Mouse (Mus musculus) bone marrow macrophage, adult 2 months (primary cell): ENCODE measurements around the gene Pla2g2c.

Experiments
- CTCF ChIP-seq: IDR thresholded peaks from 2 replicates; pipeline ENCODE4 v1.5.1; 2012; ENCODE audit warnings: low read depth, mild to moderate bottlenecking, low read length, moderate library complexity
- POLR2A ChIP-seq: IDR thresholded peaks from 2 replicates; pipeline ENCODE4 v1.6.1; 2012; ENCODE audit warnings: mild to moderate bottlenecking, low read depth, low read length, borderline replicate concordance

DNA sequence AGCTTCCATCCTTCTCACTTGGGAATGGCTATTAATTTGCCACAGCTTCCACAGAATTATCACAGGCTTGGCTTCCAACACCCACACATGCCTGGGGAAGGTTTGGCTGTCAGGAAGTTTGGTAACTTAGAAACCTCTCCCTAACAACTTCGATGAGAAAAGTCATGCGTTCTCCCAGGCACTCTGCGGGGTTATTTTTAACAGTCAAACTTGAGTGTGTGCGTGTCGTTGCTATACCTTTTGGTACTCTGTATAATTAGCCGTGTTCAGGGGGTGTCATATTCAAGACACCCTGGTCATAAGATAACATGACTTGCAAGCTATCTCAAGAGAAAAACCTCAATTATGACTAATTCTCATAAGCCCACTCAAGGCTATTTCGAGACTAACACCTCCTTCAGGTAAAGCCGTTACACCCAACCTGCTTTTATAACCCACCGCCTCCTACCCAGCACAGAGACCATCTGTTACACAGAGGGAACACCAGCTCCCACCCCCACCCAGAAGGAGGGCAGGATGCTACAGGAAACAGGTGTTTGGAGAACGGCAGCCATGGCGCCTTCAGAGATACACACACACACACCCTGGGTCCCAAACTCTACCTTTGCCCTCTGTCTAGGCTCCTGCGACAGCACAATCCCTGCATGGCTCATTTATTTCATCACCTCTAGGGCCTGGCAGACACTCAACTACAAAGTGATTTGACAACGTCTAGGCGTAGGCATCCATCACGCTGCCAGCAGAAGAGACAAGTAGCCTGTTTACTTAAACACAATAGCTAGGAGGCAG, 905 bp upstream of the Pla2g2c start:
- TF ChIP-seq POLR2A = no peak
- no peak for TF ChIP-seq CTCF
